Mouse (Mus musculus) bone marrow, adult 2 months (tissue): Measurements from ENCODE around the gene Ctnnbip1.

Experiments used
- CTCF ChIP-seq: fragments of 200-500 bp; IDR thresholded peaks from 2 replicates; pipeline ENCODE4 v1.5.1; 2011; ENCODE audit warnings: low read length, control low read depth; ENCODE audit not compliant: control insufficient read depth, insufficient read depth
- POLR2A ChIP-seq: fragments of 200-500 bp; IDR thresholded peaks from 2 replicates; pipeline ENCODE4 v1.6.1; 2011; ENCODE audit warnings: low read depth, mild to moderate bottlenecking, control low read depth, low read length, borderline replicate concordance; ENCODE audit not compliant: control insufficient read depth

DNA sequence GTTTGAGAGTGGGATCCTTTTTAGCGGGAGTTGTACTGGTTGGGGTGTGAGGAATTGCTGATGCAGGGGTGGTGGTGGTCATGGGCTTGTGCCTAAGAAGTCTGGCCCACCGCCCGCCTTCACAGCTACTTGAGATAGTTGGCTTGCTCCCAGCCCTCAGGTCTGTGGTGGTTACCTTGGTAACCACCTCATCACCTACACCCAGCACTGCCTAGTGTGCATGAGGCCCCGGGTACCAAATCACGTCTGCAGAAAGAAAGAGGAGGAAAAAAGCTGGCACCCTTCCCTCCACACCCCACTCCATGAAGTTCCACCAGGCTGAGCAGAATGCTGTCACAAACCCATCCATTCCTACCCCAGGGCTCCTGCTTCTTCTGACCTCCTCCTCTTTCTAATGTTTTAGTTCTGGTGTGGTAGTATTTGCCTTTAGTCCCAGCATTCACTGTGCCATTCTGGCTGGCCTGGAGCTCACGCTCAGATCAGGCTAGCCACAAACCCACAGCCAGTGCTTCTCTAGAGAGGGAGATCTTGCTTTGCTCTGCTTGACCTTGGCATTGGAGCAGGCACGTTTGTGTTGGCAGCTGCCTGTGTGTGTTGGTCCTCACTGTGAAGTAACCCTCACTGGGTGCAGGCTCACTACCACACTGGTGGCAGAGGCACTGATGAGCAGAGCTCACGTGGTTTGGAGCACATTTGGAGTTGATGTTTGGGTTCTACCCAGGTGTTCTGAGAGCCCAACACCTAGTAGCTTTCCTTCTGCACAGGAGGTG lies 91.4 kb downstream of the Ctnnbip1 start:
- TF ChIP-seq CTCF = no peak
- no peak for TF ChIP-seq POLR2A
